Mouse (Mus musculus): ENCODE results near the gene Enpp3.
A peak's percentile ranks its signal among the peaks of the same experiment; 100 is the strongest.
"Not testable (repeated sequence)": the region's sequence is repeated elsewhere in the genome, so short reads cannot be mapped to it uniquely, and the experiment has no call there.

Enpp3 gene

GRCm38 (mm10) chr10:24822842-24823241 is 19.8 kb downstream of the Enpp3 start:
- DNase-seq (ENCODE audit: low read depth), result no peak

DNA sequence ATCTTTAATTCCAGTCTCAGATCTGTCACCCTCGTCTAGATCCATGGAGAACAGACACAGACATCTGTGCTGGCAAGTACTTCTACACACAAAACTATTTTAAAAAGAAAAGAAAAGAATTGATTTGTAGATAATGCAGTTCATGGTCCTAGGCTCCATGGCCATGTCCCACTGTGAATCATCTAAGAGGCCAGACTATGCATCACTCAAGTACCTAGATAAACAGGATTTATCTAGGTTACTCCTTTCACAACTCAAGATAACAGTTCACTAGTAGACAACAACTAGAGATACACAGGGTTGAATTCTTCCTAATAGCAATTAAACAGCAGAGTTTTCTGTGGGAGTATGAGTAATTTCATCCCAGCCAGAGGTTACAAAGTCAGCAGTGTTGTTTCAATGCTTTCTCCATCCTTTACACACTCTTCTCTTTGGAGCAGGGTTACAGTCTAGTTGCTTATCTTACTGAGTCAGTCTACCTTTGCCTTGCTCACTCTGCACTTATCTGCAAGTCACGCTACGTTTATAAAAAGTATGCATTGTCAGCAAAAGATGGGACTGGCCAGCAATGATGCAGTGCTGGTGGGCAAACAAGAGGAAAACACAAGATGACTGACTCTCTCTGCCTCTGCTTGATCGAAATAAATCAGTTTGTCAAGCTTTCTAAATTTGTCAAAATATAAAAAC is 20.5 kb downstream of the Enpp3 start:
- DNase-seq (ENCODE audit: low read depth), result no peak

DNA sequence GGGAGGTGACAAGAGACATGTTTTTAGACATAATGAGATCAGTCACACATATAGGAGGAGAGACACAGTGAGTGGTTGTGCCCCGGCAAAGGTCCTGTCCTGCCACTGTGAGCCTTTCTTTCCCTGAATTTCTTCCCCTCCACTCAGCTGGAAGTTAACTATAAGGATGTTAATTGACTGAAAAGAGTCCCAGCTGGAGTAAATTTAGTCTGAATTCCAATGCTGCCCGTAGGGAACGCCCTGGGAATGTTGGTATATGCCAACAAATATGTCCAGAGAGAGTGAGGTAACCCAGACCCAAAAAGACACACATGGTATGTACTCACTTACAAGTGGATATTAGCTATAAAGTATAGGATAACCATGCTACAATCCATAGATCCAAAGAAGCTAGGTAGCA is 23.1 kb downstream of the Enpp3 start:
- no peak for DNase-seq (ENCODE audit: low read depth)

GRCm38 (mm10) chr10:24810639-24811038 is 32.0 kb downstream of the Enpp3 start:
- peak; percentile 46 for DNase-seq (ENCODE audit: low read depth)

DNA sequence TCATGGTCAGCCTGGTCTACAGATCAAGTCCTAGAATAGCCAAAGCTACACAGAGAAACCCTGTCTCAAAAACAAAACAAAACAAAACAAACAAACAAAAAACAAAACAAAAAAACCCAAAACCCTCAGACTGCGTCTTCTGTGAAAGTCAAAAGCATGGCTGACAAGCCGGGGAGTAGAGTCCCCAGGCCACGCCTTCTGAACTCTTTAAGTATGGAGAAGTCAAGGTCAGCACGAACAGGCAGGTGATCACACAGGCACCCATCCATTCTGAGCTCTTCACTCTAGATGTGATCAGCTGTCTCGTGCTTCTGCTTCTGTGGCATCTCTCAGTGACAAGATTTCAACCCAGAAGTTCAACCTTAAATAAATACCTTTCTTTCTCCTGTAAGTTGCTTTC is 35.9 kb downstream of the Enpp3 start:
- DNase-seq (ENCODE audit: low read depth), result no peak

DNA sequence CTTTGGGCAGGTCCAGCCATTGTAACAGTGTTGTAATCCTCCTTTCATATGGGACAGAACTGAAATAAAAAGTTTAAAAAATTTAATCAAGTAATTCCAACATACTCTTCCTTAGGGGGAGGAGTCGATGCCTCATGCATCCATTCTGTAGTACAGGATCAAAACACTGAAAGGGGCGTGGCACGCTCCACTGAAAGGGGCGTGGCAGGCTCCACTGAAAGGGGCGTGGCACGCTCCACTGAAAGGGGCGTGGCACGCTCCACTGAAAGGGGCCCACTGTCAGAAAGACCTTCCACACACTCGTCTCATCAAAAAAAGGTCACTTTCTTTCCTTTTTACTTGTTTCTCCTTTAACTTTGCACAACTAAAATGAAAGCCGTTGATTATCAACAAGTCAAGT is 36.7 kb downstream of the Enpp3 start:
- DNase-seq (ENCODE audit: low read depth), result no peak

DNA sequence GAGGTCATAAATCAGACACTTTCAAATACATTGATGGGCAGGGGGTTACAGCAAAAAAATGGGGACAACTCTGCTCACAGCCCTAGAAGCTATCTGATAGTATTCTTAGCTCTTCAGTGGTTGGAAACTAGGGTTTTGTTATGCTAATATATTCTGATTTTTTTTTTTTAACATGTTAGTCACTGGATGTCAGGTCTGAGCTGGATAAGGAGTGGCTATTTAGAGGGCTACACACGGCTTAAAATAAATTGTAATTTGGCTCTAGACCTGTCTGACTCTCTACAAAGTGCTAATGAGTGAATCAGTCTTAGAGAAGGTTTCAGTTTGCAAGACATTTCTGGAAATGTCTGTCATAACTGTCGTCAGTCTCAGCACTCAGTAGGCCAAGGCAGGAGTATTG is 37.5 kb downstream of the Enpp3 start:
- no peak for DNase-seq (ENCODE audit: low read depth)

- DNase-seq (ENCODE audit: low read depth), result not testable (repeated sequence)
Measured at GRCm38 (mm10) chr10:24802742-24803244, 39.8 kb downstream of the Enpp3 start.

DNA sequence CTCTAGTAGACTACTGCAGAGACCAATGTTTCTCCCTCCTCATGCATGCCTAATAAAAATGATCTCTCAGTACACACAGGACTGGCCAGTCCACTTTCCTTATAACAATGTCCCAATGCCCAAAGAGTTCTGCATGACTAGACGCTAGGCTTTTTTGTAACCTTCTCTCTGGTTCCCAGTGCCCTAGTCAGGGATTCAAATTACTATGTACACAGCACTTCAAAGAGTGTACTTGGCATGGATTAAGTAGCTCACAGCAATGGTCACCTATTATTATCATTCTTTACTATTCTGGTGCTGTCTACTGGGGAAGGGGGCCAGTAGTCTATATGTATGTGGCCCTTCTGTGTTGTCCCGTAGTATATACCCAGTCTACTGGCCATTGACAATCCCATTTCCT is 40.8 kb downstream of the Enpp3 start:
- no peak for DNase-seq (ENCODE audit: low read depth)

DNA sequence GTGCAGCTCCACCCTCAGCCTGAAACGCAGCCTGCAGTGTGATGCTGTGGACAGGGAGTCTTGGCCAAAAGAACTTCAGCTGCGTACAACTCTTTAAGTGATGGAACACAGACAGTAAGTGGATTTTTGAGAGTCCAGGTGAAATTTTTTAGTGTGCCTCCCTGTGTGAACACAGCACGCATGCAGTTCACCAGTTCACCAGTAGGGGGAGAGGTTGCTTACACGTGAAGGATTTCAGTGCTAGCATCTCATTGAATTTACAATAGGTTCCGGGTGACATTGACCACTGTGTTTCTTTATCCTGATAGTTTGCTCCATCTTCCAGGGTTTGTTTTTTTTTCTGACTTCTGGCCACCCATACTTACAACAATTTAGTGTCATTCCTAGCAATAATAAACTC is 45.4 kb downstream of the Enpp3 start:
- peak; percentile 85 for DNase-seq (ENCODE audit: low read depth)

GRCm38 (mm10) chr10:24792756-24793155 is 49.9 kb downstream of the Enpp3 start:
- no peak for DNase-seq (ENCODE audit: low read depth)

- DNase-seq (ENCODE audit: low read depth), result peak; percentile 78
Measured at GRCm38 (mm10) chr10:24789747-24790545, 52.7 kb downstream of the Enpp3 start.

- no peak for DNase-seq (ENCODE audit: low read depth)
Measured at GRCm38 (mm10) chr10:24785345-24785744, 57.3 kb downstream of the Enpp3 start.

DNA sequence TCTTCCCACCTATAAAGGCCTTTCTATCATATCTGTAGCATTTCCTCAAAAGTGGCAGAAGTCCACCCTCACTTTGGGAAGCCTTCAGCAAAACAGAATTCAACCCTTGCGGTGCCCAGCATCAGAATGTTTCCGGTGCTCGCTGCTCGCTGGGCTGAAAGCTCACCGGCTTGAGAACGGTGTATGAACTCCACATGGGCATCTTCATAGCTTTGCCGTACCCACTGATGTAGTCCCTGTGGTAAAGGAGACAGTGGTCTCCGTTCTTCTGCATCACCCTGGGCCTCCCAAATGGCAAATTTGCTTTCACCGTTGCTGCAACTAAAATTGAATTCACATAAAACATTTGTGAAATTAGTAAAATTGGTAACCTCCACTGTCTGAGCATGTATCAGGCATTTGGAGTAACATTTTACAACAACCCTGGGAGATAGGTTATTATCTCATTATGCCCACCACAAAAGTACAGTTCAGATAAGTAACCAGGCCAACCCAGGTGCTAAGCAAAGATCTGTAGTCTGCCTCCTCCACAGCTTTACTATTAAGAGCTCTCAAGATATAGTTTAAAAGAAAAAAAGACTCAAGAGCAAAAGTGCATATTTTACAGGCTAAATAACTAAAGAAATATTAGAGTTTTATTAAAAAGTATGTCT is 57.9 kb downstream of the Enpp3 start:
- no peak for DNase-seq (ENCODE audit: low read depth)

DNA sequence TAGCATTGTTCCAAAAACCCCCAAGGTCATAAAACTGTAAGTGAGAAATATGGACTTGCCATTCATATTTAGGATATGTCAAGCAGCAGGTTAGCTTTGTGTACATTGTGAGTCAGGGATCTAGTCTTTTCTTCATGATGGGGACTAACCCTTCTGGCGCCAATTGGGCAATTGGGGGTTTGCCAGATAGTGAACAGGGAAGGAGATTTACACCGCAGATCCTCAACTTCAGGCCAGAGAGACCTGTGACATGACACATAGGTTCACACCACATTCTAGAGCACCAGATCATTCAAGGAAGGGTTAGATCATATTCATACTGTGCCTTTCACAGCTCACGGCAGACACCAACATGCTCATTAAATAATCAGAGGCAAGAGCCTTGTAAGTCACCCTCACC is 58.7 kb downstream of the Enpp3 start:
- no peak for DNase-seq (ENCODE audit: low read depth)

GRCm38 (mm10) chr10:24778643-24779020 is 64.0 kb downstream of the Enpp3 start:
- DNase-seq (ENCODE audit: low read depth), result no peak

- no peak for DNase-seq (ENCODE audit: low read depth)
Measured at GRCm38 (mm10) chr10:24777916-24778642, 64.5 kb downstream of the Enpp3 start.

GRCm38 (mm10) chr10:24769496-24769895 is 73.1 kb downstream of the Enpp3 start:
- no peak for DNase-seq (ENCODE audit: low read depth)

DNA sequence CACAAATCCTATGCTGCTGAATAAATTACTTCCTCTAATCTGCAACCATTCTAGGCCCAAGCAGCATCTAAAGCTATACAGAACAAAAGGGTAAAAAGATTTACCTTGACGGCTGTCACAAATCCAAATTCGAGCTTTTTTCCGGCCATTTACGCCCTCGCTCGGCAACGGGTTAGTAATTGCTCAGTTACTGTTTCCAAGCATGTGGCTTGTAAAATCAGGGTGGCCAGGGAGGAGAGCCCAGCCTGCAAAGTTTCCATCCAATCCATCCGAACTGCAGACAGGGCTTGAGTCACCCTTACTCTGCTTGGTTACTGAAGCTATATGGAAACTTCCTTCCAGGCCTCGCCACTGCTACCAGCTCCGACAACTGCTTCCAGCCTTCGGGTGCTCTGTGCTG is 74.9 kb downstream of the Enpp3 start:
- DNase-seq (ENCODE audit: low read depth), result no peak

DNA sequence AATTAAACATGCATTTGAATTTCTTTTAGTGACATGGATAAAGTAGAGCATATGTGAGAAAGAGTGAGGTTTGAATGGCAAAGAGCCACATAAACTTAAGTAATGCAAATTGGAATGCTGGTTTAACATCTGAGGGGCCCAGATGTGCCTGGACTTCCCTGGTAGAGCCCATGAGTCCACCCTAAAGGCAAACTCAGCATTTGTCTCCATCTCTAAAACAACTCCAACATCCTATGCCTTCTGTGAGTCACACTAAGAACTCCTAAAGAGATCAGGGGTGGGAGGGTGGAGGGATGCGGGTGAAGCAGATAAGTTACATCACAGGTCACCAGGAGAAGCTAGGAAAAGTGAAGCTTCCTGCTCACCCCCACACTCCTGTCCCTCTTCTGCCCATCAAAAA is 76.6 kb downstream of the Enpp3 start:
- no peak for DNase-seq (ENCODE audit: low read depth)

GRCm38 (mm10) chr10:24765151-24765755 is 77.4 kb downstream of the Enpp3 start:
- no peak for DNase-seq (ENCODE audit: low read depth)

- DNase-seq (ENCODE audit: low read depth), result no peak
Measured at GRCm38 (mm10) chr10:24764640-24765039, 78.0 kb downstream of the Enpp3 start.
